Mouse (Mus musculus): ENCODE measurements around the gene Fcgr2b. TPM values are rescaled to one million over a fixed set of nuclear protein-coding genes. Genes with fewer than 3 reads are reported as not detected.

Fcgr2b gene
- polyA plus RNA-seq, 1 experiment from 2014 or later, result 1.7 TPM

DNA sequence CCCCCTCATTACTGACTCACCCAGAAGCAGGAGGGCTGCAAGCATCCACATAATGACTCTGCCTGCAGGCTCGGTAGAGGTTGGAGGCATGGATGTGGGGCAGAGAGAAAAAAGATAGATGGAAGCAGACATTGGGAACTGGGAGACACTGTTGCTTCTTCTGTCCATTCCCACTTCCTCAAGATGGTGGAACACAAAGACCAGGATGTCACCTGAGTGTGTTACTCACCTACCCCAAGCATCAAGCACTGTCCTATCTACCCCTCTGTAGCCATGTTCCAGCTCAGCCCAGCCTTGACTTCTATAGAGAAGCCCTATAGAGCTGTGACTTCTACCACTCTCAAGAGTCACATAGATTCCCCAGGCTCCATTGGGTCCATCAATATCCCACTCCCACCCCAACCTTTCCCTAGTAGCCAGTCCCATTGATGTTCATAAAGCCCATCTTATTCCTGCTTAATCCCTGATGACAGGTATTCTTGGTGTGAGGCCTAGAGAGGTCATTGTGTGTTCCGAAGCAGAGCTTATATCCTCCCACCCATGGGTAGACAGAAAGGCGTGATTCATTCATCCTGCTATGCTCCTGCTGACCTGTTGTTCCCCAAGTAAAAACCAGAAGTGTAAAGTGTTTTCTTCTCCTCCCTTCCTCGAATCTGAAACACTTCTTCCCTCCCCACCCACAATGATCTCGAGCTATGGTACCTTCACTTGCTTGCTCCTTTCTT is 63.3 kb downstream of the Fcgr2b start, which contains the start of gene Fcrlb:
Gene Fcrlb, minus strand, starts transcription at position 51 of the 725 bp plus-strand sequence.
- no peak for ATAC-seq
- no peak within 1 kb of the TSS for H3K9ac ChIP-seq
- WGBS, result 70% methylated on average over 5 of the region's 5 CpGs
- H3K27me3 ChIP-seq (replicated peaks), result peaks cover 8% of the 10 kb centered on the region
- H3K4me1 ChIP-seq (replicated peaks), result peaks cover 6% of the 10 kb centered on the region
- no peak within 1 kb of the TSS for H3K4me2 ChIP-seq (replicated peaks)
- H3K36me3 ChIP-seq, result no peaks in the 10 kb centered on the region
- H3K9me3 ChIP-seq, result no peaks in the 10 kb centered on the region
- no peak within 1 kb of the TSS for H3K27ac ChIP-seq
- H3K4me3 ChIP-seq (replicated peaks), result no peak within 1 kb of the TSS

DNA sequence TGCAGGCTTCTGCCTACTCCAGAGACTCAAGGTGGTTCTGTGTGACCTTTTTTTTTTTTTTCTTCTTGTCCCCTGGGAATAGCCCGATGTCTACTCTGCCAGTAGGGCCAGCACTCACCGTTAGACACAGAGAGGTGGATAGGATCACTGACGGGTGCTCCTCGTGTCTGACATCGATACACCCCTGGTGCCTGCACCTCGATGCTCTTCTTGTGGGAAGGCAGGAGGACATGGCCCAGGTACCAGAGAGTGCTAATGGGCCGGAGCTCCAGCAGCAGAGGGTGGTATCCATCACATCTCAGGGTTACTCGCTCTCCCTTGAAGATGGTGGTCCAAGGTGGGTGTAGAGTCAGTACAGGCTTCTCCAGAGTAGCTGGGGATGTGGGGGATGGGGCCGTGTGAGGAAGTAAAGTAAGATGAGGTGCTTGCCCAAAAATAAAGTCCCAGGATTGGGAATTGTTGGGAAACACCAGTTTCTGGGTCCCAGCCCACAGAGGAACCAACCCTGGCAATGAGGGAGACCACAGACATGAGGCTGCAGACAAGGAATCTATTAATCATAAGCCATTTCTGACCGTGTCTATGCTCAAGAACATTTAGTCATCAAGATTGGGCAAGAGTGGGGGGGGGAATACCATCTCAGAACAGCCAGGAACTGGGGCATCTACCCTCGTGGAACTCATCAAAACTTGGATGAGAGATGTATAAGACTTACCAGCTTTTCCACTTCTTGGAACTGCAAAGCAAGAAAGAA is 64.3 kb downstream of the Fcgr2b start:
- no peak overlapping the region for H3K4me2 ChIP-seq (replicated peaks)
- 83% methylated on average over 11 of the region's 11 CpGs for WGBS

More for the DNA sequence above, 64.3 kb downstream of the Fcgr2b start:
- Histone ChIP-seq H3K27ac (no peak overlapping the region), H3K27me3 (replicated peaks) (peaks cover 18% of the 10 kb centered on the region), H3K4me3 (replicated peaks) (no peak overlapping the region), H3K36me3 (no peaks in the 10 kb centered on the region), H3K4me1 (replicated peaks) (peaks cover 13% of the 10 kb centered on the region), H3K9ac (no peak overlapping the region), H3K9me3 (no peaks in the 10 kb centered on the region)
- no peak for ATAC-seq

Other genes with a start within 250 kb of the Fcgr2b start
- 8.8 TPM in 2 replicates for gene Atf6, start 108.8 kb downstream of the Fcgr2b start, polyA plus RNA-seq (2015; fragmentation: Nextera tagmentation; extraction: Ambion mirVana)
- gene Gm26620, start 91.5 kb downstream of the Fcgr2b start, polyA plus RNA-seq (2015; fragmentation: Nextera tagmentation; extraction: Ambion mirVana), result 2.2 and 2.4 TPM in 2 replicates
- gene Dusp12, start 91.0 kb downstream of the Fcgr2b start, polyA plus RNA-seq (2015; fragmentation: Nextera tagmentation; extraction: Ambion mirVana), result 61.1 and 62.9 TPM in 2 replicates
- 0.11 and 0.16 TPM in 2 replicates for gene Fcrlb, start 63.6 kb downstream of the Fcgr2b start, polyA plus RNA-seq (2015; fragmentation: Nextera tagmentation; extraction: Ambion mirVana)
- not detected in 2 replicates for gene Fcrla, start 49.0 kb downstream of the Fcgr2b start, polyA plus RNA-seq (2015; fragmentation: Nextera tagmentation; extraction: Ambion mirVana)
- gene Fcgr4, start 42.4 kb upstream of the Fcgr2b start, polyA plus RNA-seq (2015; fragmentation: Nextera tagmentation; extraction: Ambion mirVana), result 1.7 and 1.8 TPM in 2 replicates
- gene Fcgr3, start 88.4 kb upstream of the Fcgr2b start, polyA plus RNA-seq (2015; fragmentation: Nextera tagmentation; extraction: Ambion mirVana), result 14.0 and 14.7 TPM in 2 replicates
- gene Cfap126, start 137.4 kb upstream of the Fcgr2b start, polyA plus RNA-seq (2015; fragmentation: Nextera tagmentation; extraction: Ambion mirVana), result 1.7 and 1.8 TPM in 2 replicates
- 360 and 387 TPM in 2 replicates for gene Sdhc, start 174.1 kb upstream of the Fcgr2b start, polyA plus RNA-seq (2015; fragmentation: Nextera tagmentation; extraction: Ambion mirVana)
- 1.1 and 1.3 TPM in 2 replicates for gene Mpz, start 174.2 kb upstream of the Fcgr2b start, polyA plus RNA-seq (2015; fragmentation: Nextera tagmentation; extraction: Ambion mirVana)
- 16.4 and 18.5 TPM in 2 replicates for gene Pcp4l1, start 219.7 kb upstream of the Fcgr2b start, polyA plus RNA-seq (2015; fragmentation: Nextera tagmentation; extraction: Ambion mirVana)
- gene Nr1i3, start 237.4 kb upstream of the Fcgr2b start, polyA plus RNA-seq (2015; fragmentation: Nextera tagmentation; extraction: Ambion mirVana), result 9.2 and 10.5 TPM in 2 replicates
- gene Tomm40l, start 246.0 kb upstream of the Fcgr2b start, polyA plus RNA-seq (2015; fragmentation: Nextera tagmentation; extraction: Ambion mirVana), result 31.4 and 32.0 TPM in 2 replicates
- gene Apoa2, start 248.5 kb upstream of the Fcgr2b start, polyA plus RNA-seq (2015; fragmentation: Nextera tagmentation; extraction: Ambion mirVana), result 84.7 and 123 TPM in 2 replicates

All from intestine, embryonic 15.5 days (tissue).